Mouse (Mus musculus): ENCODE results near the gene Btn2a2. TPM values are rescaled to one million over a fixed set of nuclear protein-coding genes. Genes with fewer than 3 reads are reported as not detected.

The Btn2a2 gene
- total RNA-seq, 4 experiments from 2014 or later, result not detected

Small RNA genes within 50 kb of the gene (microRNA-seq; reads per million reads assigned to microRNA genes)
- gene Gm44297 (0 reads per million in 2 experiments), gene n-TStga1 (0 to 0.67 reads per million in 2 experiments)

Other genes with a start within 250 kb of the Btn2a2 start
- not detected for gene Vmn1r223, start 241.7 kb downstream of the Btn2a2 start, total RNA-seq (2022)
- gene Zfp322a, start 119.6 kb downstream of the Btn2a2 start, total RNA-seq (2022), result 10 to 100 TPM; 20.0 to 26.5 (median 23.6) TPM
- gene Abt1, start 65.0 kb downstream of the Btn2a2 start, total RNA-seq (2022), result 1 to 10 TPM; 6.5 to 7.8 (median 7.1) TPM
- gene Btn1a1, start 23.0 kb downstream of the Btn2a2 start, total RNA-seq (2022), result not detected
- gene Hist1h4h, start 42.2 kb upstream of the Btn2a2 start, total RNA-seq (2022), result 100 to 1,000 TPM; 381 to 523 (median 406) TPM
- gene Hist1h2af, start 45.0 kb upstream of the Btn2a2 start, total RNA-seq (2022), result 10 to 100 TPM in 3 of 4 experiments, 1 to 10 TPM in 1; 8.2 to 20.8 (median 16.2) TPM
- gene Hist1h3g, start 46.6 kb upstream of the Btn2a2 start, total RNA-seq (2022), result 1 to 10 TPM; 3.2 to 5.6 (median 4.7) TPM
- gene Hist1h2bh, start 54.5 kb upstream of the Btn2a2 start, total RNA-seq (2022), result 1 to 10 TPM; 2.2 to 3.4 (median 2.9) TPM
- gene Hist1h3f, start 55.2 kb upstream of the Btn2a2 start, total RNA-seq (2022), result 10 to 100 TPM; 16.8 to 22.6 (median 20.7) TPM
- gene Hist1h4f, start 62.8 kb upstream of the Btn2a2 start, total RNA-seq (2022), result 10 to 100 TPM; 54.2 to 65.8 (median 58.8) TPM
- gene Hist1h1d, start 64.4 kb upstream of the Btn2a2 start, total RNA-seq (2022), result 1 to 10 TPM; 2.2 to 3.9 (median 3.1) TPM
- gene Hist1h3e, start 73.5 kb upstream of the Btn2a2 start, total RNA-seq (2022), result 10 to 100 TPM; 48.1 to 62.5 (median 53.5) TPM
- 1 to 10 TPM; 4.5 to 9.9 (median 6.6) TPM for gene Hist1h2ae, start 82.4 kb upstream of the Btn2a2 start, total RNA-seq (2022)
- gene Hist1h2bg, start 82.5 kb upstream of the Btn2a2 start, total RNA-seq (2022), result 10 to 100 TPM; 55.2 to 81.2 (median 75.0) TPM
- gene Hist1h2bf, start 85.3 kb upstream of the Btn2a2 start, total RNA-seq (2022), result 10 to 100 TPM; 18.7 to 29.5 (median 23.2) TPM
- 1 to 10 TPM; 4.8 to 9.8 (median 5.8) TPM for gene Hist1h2ad, start 85.5 kb upstream of the Btn2a2 start, total RNA-seq (2022)
- 1 to 10 TPM; 2.9 to 4.8 (median 3.3) TPM for gene Hist1h3d, start 86.9 kb upstream of the Btn2a2 start, total RNA-seq (2022)
- gene Hist1h4d, start 92.7 kb upstream of the Btn2a2 start, total RNA-seq (2022), result 100 to 1,000 TPM; 116 to 151 (median 145) TPM
- gene Hist1h2be, start 132.3 kb upstream of the Btn2a2 start, total RNA-seq (2022), result 10 to 100 TPM; 11.0 to 15.5 (median 13.2) TPM
- 10 to 100 TPM; 61.3 to 77.8 (median 63.8) TPM for gene Hist1h1e, start 133.7 kb upstream of the Btn2a2 start, total RNA-seq (2022)
- 1 to 10 TPM; 1.8 to 3.2 (median 2.3) TPM for gene Hist1h2ac, start 195.1 kb upstream of the Btn2a2 start, total RNA-seq (2022)
- gene Hist1h2bc, start 195.3 kb upstream of the Btn2a2 start, total RNA-seq (2022), result 100 to 1,000 TPM; 105 to 176 (median 135) TPM
- under 1 TPM in 1 of 4 experiments, not detected in 3; 0.26 TPM for gene Hist1h1t, start 207.0 kb upstream of the Btn2a2 start, total RNA-seq (2022)
- 10 to 100 TPM; 71.9 to 93.9 (median 88.6) TPM for gene Hist1h4c, start 209.6 kb upstream of the Btn2a2 start, total RNA-seq (2022)
- 10 to 100 TPM; 27.4 to 41.7 (median 33.5) TPM for gene Hfe, start 222.0 kb upstream of the Btn2a2 start, total RNA-seq (2022)
- gene Hist1h1c, start 250.0 kb upstream of the Btn2a2 start, total RNA-seq (2022), result 100 to 1,000 TPM; 212 to 290 (median 255) TPM

All from adrenal gland, adult 8-10 months (tissue).